Mouse (Mus musculus) limb, embryonic 12.5 days (tissue): ENCODE data around the gene Gm13283. TPM values are rescaled to one million over a fixed set of nuclear protein-coding genes. Genes with fewer than 3 reads are reported as not detected.
"Not testable (repeated sequence)": the region's sequence is repeated elsewhere in the genome, so short reads cannot be mapped to it uniquely, and the experiment has no call there.

Experiments
- ATAC-seq: fragments of 200-750 bp; cut with Nextera tagmentation; 2 replicates; pipeline ENCODE4 v1.8.0; 2017; ENCODE audit warnings: low read depth, moderate TSS enrichment; ENCODE audit not compliant: insufficient number of reproducible peaks, insufficient read depth, low FRiP score, low TSS enrichment
- H3K27ac ChIP-seq: fragments of 300-500 bp; sonication (generic); 2 replicates; pipeline ENCODE4 v1.5.1; 2016; ENCODE audit warnings: mild to moderate bottlenecking, moderate library complexity
- H3K27me3 ChIP-seq: fragments of 300-500 bp; sonication (generic); 2 replicates; pipeline ENCODE4 v1.6.1; 2016; ENCODE audit warnings: mild to moderate bottlenecking, moderate library complexity
- H3K36me3 ChIP-seq: fragments of 300-500 bp; sonication (generic); 2 replicates; pipeline ENCODE4 v1.6.1; 2016; ENCODE audit warnings: mild to moderate bottlenecking, moderate library complexity
- H3K4me1 ChIP-seq: fragments of 300-500 bp; sonication (generic); replicated peaks from 2 replicates; pipeline ENCODE4 v1.6.1; 2016
- H3K4me2 ChIP-seq: fragments of 300-500 bp; sonication (generic); 2 replicates; pipeline ENCODE4 v1.6.1; 2016; ENCODE audit warnings: mild to moderate bottlenecking, moderate library complexity
- H3K4me3 ChIP-seq: fragments of 300-500 bp; sonication (generic); replicated peaks from 2 replicates; pipeline ENCODE4 v1.5.1; 2016; ENCODE audit warnings: mild to moderate bottlenecking
- H3K9ac ChIP-seq: fragments of 300-500 bp; sonication (generic); replicated peaks from 2 replicates; pipeline ENCODE4 v1.6.1; 2016; ENCODE audit warnings: mild to moderate bottlenecking, moderate library complexity
- H3K9me3 ChIP-seq: fragments of 300-500 bp; sonication (generic); 2 replicates; pipeline ENCODE4 v1.6.1; 2016; ENCODE audit warnings: mild to moderate bottlenecking, moderate library complexity
- WGBS: fragments of 180-500 bp; shearing (Covaris S2); methylation state at CpG from one replicate; pipeline ENCODE4 v1.1.7; 2016; 5-methylcytosine and 5-hydroxymethylcytosine counted together
- polyA plus RNA-seq: library from polyadenylated mRNA; unstranded; fragments of >200 nt; fragmentation: Nextera tagmentation; extraction: Ambion mirVana; gene quantifications from 2 replicates; pipeline ENCODE4 v1.2.1, GENCODE M21; 2016

Gm13283 gene
- polyA plus RNA-seq, 1 experiment from 2014 or later = 0.41 TPM

- H3K27me3 ChIP-seq, H3K27ac ChIP-seq, H3K4me1 ChIP-seq, ATAC-seq, H3K4me3 ChIP-seq, H3K9me3 ChIP-seq, H3K36me3 ChIP-seq, H3K4me2 ChIP-seq, H3K9ac ChIP-seq: not testable (repeated sequence)
- no CpG with 5 or more reads among the region's 32 CpGs for WGBS
Observed at GRCm38 (mm10) chr4:88773534-88773933, 13.6 kb downstream of the Gm13283 start, which contains the start of gene Gm13290. Gm13290 (plus strand) TSS chr4:88773834.

GRCm38 (mm10) chr4:88776622-88777021, 16.7 kb downstream of the Gm13283 start, which contains the start of gene Gm13289:
Gm13289 (plus strand) TSS chr4:88776922.
- H3K4me2 ChIP-seq, H3K27ac ChIP-seq, H3K9ac ChIP-seq, H3K4me3 ChIP-seq, H3K4me1 ChIP-seq, H3K36me3 ChIP-seq, ATAC-seq, H3K9me3 ChIP-seq, H3K27me3 ChIP-seq: not testable (repeated sequence)
- no CpG with 5 or more reads among the region's 29 CpGs for WGBS

- not testable (repeated sequence) for H3K27ac ChIP-seq, H3K4me3 ChIP-seq, H3K27me3 ChIP-seq, H3K9me3 ChIP-seq, ATAC-seq, H3K36me3 ChIP-seq, H3K4me2 ChIP-seq, H3K9ac ChIP-seq, H3K4me1 ChIP-seq
- WGBS = no CpG with 5 or more reads among the region's 29 CpGs
Observed at GRCm38 (mm10) chr4:88779550-88779949, 19.6 kb downstream of the Gm13283 start, which contains the start of gene Gm13272. Gm13272 (plus strand) TSS chr4:88779850.

GRCm38 (mm10) chr4:88780320-88780719, 20.4 kb downstream of the Gm13283 start:
- H3K4me3 ChIP-seq, H3K9ac ChIP-seq, H3K27me3 ChIP-seq, H3K27ac ChIP-seq, ATAC-seq, H3K4me2 ChIP-seq, H3K9me3 ChIP-seq, H3K36me3 ChIP-seq, H3K4me1 ChIP-seq: not testable (repeated sequence)
- 53% methylated on average over 16 of the region's 18 CpGs for WGBS

GRCm38 (mm10) chr4:88781831-88782230, 21.9 kb downstream of the Gm13283 start, which contains the start of gene Ifnz:
Ifnz (plus strand) TSS chr4:88782131.
- peak within 1 kb of the TSS; percentile 25; the same call in 1 of the 2 replicates for H3K4me3 ChIP-seq
- 12% methylated on average over 5 of the region's 7 CpGs for WGBS
- not testable (repeated sequence) for H3K27ac ChIP-seq

GRCm38 (mm10) chr4:88782335-88782734, 22.4 kb downstream of the Gm13283 start:
- not testable (repeated sequence) for H3K27ac ChIP-seq, H3K9ac ChIP-seq, H3K36me3 ChIP-seq, H3K27me3 ChIP-seq, ATAC-seq, H3K4me1 ChIP-seq, H3K9me3 ChIP-seq
- 2% methylated on average over 19 of the region's 31 CpGs for WGBS
- H3K4me2 ChIP-seq = peak overlapping the region; percentile 45
- H3K4me3 ChIP-seq = peak overlapping the region; percentile 25; the same call in 1 of the 2 replicates

More at GRCm38 (mm10) chr4:88781831-88782230, 21.9 kb downstream of the Gm13283 start, which contains the start of gene Ifnz:
- H3K36me3 ChIP-seq, H3K27me3 ChIP-seq, H3K9me3 ChIP-seq, H3K4me1 ChIP-seq, ATAC-seq, H3K9ac ChIP-seq: not testable (repeated sequence)
- H3K4me2 ChIP-seq = peak within 1 kb of the TSS; percentile 45

GRCm38 (mm10) chr4:88785409-88785808, 25.5 kb downstream of the Gm13283 start, which contains the start of gene Gm13276:
Gm13276 (plus strand) TSS chr4:88785709.
- H3K9me3 ChIP-seq, ATAC-seq: not testable (repeated sequence)
- no CpG with 5 or more reads among the region's 27 CpGs for WGBS

GRCm38 (mm10) chr4:88788402-88788801, 28.5 kb downstream of the Gm13283 start, which contains the start of gene Gm13277:
Gm13277 (plus strand) TSS chr4:88788632.
- H3K9ac ChIP-seq, H3K4me2 ChIP-seq, H3K27ac ChIP-seq, H3K36me3 ChIP-seq, H3K27me3 ChIP-seq, H3K4me1 ChIP-seq, ATAC-seq, H3K9me3 ChIP-seq, H3K4me3 ChIP-seq: not testable (repeated sequence)
- 0% methylated on average over 4 of the region's 28 CpGs for WGBS

More at GRCm38 (mm10) chr4:88785409-88785808, 25.5 kb downstream of the Gm13283 start, which contains the start of gene Gm13276:
- not testable (repeated sequence) for H3K27me3 ChIP-seq, H3K4me2 ChIP-seq, H3K27ac ChIP-seq, H3K4me3 ChIP-seq, H3K9ac ChIP-seq, H3K36me3 ChIP-seq, H3K4me1 ChIP-seq

GRCm38 (mm10) chr4:88791250-88791649, 31.3 kb downstream of the Gm13283 start, which contains the start of gene Gm13278:
Gm13278 (plus strand) TSS chr4:88791550.
- not testable (repeated sequence) for H3K9me3 ChIP-seq, H3K4me3 ChIP-seq, H3K27ac ChIP-seq, H3K9ac ChIP-seq, H3K4me1 ChIP-seq, H3K4me2 ChIP-seq, H3K36me3 ChIP-seq, H3K27me3 ChIP-seq, ATAC-seq
- WGBS = no CpG with 5 or more reads among the region's 28 CpGs

- ATAC-seq, H3K4me1 ChIP-seq, H3K36me3 ChIP-seq, H3K27me3 ChIP-seq, H3K27ac ChIP-seq, H3K4me3 ChIP-seq, H3K4me2 ChIP-seq, H3K9ac ChIP-seq, H3K9me3 ChIP-seq: not testable (repeated sequence)
- 0% methylated on average over 18 of the region's 52 CpGs for WGBS
Observed at GRCm38 (mm10) chr4:88793936-88794675, 34.2 kb downstream of the Gm13283 start, which contains the start of gene Gm13275. Gm13275 (plus strand) TSS chr4:88794487.

GRCm38 (mm10) chr4:88797097-88797496, 37.2 kb downstream of the Gm13283 start, which contains the start of gene Gm13279:
Gm13279 (plus strand) TSS chr4:88797397.
- no CpG with 5 or more reads among the region's 28 CpGs for WGBS
- not testable (repeated sequence) for H3K4me3 ChIP-seq, H3K27ac ChIP-seq, H3K4me1 ChIP-seq, H3K36me3 ChIP-seq, H3K9me3 ChIP-seq, H3K9ac ChIP-seq, H3K4me2 ChIP-seq, ATAC-seq, H3K27me3 ChIP-seq
